Mouse (Mus musculus): ENCODE results near the gene Tnfsfm13. TPM values are rescaled to one million over a fixed set of nuclear protein-coding genes. Genes with fewer than 3 reads are reported as not detected.

The Tnfsfm13 gene
- polyA plus RNA-seq, 1 experiment from 2014 or later = 4.8 TPM

- Histone ChIP-seq H3K4me1 (peaks cover 62% of the 10 kb centered on the region), H3K4me3 (no peak overlapping the region), H3K4me2 (no peak overlapping the region), H3K9me3 (no peaks in the 10 kb centered on the region), H3K9ac (no peak overlapping the region), H3K27ac (peak overlapping the region; percentile 94), H3K36me3 (peaks cover 6% of the 10 kb centered on the region; the same call in 1 of the 2 replicates), H3K27me3 (no peaks in the 10 kb centered on the region)
- 83% methylated on average over 6 of the region's 6 CpGs for WGBS
- ATAC-seq (ENCODE audit: insufficient number of reproducible peaks, low FRiP score, low TSS enrichment, low read depth) = no peak
These were observed 11.0 kb downstream of the Tnfsfm13 start for GRCm38 (mm10) chr11:69684936-69685335.

GRCm38 (mm10) chr11:69684128-69684745, 11.7 kb downstream of the Tnfsfm13 start:
- Histone ChIP-seq H3K4me1 (peaks cover 68% of the 10 kb centered on the region), H3K9me3 (no peaks in the 10 kb centered on the region), H3K4me2 (no peak overlapping the region), H3K9ac (no peak overlapping the region), H3K36me3 (peaks cover 11% of the 10 kb centered on the region), H3K4me3 (no peak overlapping the region), H3K27me3 (no peaks in the 10 kb centered on the region), H3K27ac (peak overlapping the region; percentile 94)
- WGBS = 81% methylated on average over 12 of the region's 12 CpGs
- ATAC-seq (ENCODE audit: insufficient number of reproducible peaks, low FRiP score, low TSS enrichment, low read depth) = no peak

DNA sequence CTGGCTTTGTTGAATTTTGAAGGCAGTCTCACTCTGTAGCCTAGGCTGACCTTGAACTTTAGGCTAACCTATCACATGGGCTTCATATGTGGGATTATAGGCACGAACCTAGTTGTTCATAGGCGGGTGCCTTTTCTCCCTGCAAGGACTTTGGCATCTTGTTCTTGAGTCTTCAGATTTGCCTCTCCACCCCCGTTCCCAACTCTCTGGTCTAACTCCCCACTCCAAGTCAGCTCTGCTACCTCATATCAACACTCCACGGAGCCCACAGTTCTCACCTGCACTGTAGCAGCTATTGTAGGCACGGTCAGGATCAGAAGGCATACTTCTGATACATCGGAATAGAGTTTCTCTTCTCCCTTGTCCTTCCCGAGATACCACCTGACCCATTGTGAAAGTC, 12.3 kb downstream of the Tnfsfm13 start:
- Histone ChIP-seq H3K4me3 (no peak overlapping the region), H3K4me1 (peaks cover 72% of the 10 kb centered on the region), H3K9ac (no peak overlapping the region), H3K36me3 (peaks cover 15% of the 10 kb centered on the region), H3K9me3 (no peaks in the 10 kb centered on the region), H3K4me2 (0 out of 2 replicates have a peak overlapping the region, but pooled peaks have one; percentile 69), H3K27me3 (no peaks in the 10 kb centered on the region), H3K27ac (peak overlapping the region; percentile 94)
- 71% methylated on average over 7 of the region's 7 CpGs for WGBS
- ATAC-seq (ENCODE audit: insufficient number of reproducible peaks, low FRiP score, low TSS enrichment, low read depth) = no peak

DNA sequence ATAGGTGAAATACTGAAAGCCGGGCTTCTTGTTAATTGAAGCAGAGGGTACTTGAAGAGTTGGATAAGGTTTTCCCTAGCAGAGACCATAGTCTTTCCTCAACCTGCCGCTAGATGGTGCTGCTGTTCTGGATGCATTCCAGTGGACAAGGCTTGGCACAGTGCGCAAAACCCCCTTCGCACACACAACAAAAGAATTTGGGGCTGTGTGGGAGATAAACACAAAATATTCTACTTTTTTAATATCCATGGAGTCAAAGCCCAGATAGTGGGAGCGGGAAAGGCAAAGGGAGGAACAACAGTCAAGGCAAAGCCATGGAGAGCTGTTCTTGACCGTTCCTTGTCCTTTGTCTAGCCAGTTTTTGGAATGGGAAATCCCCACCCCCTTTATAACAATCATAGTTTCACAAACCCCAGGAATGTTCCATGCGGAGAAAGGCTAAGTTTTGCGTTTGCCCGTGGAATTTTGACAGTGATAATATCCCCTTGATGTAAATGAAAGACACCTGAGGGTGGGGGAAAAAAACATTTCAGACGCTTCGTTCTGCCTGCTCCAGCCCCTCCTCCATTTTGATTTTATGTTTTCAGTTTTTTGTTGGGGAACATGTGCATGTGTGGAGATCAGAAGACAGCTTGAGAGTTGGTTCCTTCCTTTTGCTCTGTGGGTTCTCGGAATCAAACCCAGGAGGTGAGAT, 12.9 kb downstream of the Tnfsfm13 start:
- H3K36me3 ChIP-seq = peaks cover 21% of the 10 kb centered on the region
- peak overlapping the region; percentile 79 for H3K4me3 ChIP-seq
- H3K9me3 ChIP-seq = no peaks in the 10 kb centered on the region
- H3K27ac ChIP-seq = peak overlapping the region; percentile 94
- WGBS = 8% methylated on average over 12 of the region's 12 CpGs
- H3K4me1 ChIP-seq = peaks cover 72% of the 10 kb centered on the region
- ATAC-seq (ENCODE audit: insufficient number of reproducible peaks, low FRiP score, low TSS enrichment, low read depth) = no peak
- H3K9ac ChIP-seq = 0 out of 2 replicates have a peak overlapping the region, but pooled peaks have one; percentile 4
- H3K4me2 ChIP-seq = peak overlapping the region; percentile 69
- H3K27me3 ChIP-seq = no peaks in the 10 kb centered on the region

- H3K9me3 ChIP-seq = no peaks in the 10 kb centered on the region
- H3K27me3 ChIP-seq = no peaks in the 10 kb centered on the region
- H3K4me3 ChIP-seq = peak overlapping the region; percentile 79
- peaks cover 72% of the 10 kb centered on the region for H3K4me1 ChIP-seq
- 22% methylated on average over 24 of the region's 24 CpGs for WGBS
- peak overlapping the region; percentile 69 for H3K4me2 ChIP-seq
- no peak for ATAC-seq (ENCODE audit: insufficient number of reproducible peaks, low FRiP score, low TSS enrichment, low read depth)
- H3K27ac ChIP-seq = peak overlapping the region; percentile 94
- H3K36me3 ChIP-seq = peaks cover 28% of the 10 kb centered on the region
- peak overlapping the region; percentile 85; the same call in 1 of the 2 replicates for H3K9ac ChIP-seq
These were observed 13.6 kb downstream of the Tnfsfm13 start for GRCm38 (mm10) chr11:69682209-69682839.

DNA sequence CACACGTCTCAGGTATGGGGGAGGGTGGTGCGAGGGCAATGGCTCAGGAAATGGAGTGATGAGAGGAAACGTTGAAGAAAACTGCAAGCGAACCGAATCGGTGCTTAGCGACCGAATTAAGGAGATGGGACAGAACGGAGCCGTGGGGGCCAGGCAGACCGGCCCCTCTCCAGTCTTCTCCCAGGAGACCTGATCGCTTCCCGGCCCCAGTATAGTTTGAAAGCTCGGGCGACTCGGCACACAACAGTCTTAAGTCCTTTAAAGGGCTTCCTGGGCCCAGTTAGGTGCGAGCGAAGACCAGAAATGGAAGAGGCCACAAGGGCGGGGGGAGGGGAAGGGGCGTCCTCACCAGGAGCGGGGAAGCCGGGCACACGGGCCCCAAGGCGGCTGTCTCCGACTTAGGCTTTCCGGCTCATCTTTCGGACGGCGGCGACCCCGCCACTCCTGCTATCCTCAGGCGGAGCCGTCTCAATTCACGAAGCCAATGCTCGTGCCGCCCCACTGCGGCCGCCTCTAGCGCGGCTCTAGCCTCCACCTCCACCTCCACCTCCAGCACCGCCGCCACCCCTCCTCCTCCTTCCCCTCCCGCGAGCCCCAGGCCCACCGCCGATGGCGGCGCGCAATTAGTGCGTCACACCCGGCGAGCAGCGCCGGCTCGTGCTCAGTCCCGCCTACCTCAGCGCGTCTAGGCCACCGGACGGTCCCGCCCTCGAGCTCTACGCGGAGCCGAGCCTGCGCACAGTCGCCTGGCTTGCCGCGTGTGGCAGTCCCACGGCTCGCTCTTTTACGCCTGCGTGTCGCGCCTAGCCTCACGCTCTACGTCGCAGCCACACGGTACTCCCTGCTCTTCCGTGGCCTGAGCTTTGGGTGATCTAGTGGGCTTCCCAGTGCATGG, 14.3 kb downstream of the Tnfsfm13 start, which contains the start of gene Senp3:
TSS of gene Senp3 (minus strand) at position 771 of the 895 bp plus-strand sequence.
- under 1% methylated on average over 80 of the region's 80 CpGs for WGBS
- H3K4me2 ChIP-seq = peak within 1 kb of the TSS; percentile 69
- peaks cover 35% of the 10 kb centered on the region for H3K36me3 ChIP-seq
- H3K27me3 ChIP-seq = no peaks in the 10 kb centered on the region
- peak within 1 kb of the TSS; percentile 85 for H3K9ac ChIP-seq
- peak within 1 kb of the TSS; percentile 79 for H3K4me3 ChIP-seq
- H3K27ac ChIP-seq = peak within 1 kb of the TSS; percentile 94
- ATAC-seq (ENCODE audit: insufficient number of reproducible peaks, low FRiP score, low TSS enrichment, low read depth) = peak; percentile 93
- no peaks in the 10 kb centered on the region for H3K9me3 ChIP-seq
- peaks cover 66% of the 10 kb centered on the region for H3K4me1 ChIP-seq

GRCm38 (mm10) chr11:69680136-69680855, 15.6 kb downstream of the Tnfsfm13 start:
- H3K9ac ChIP-seq = no peak overlapping the region
- 88% methylated on average over 30 of the region's 30 CpGs for WGBS

GRCm38 (mm10) chr11:69679144-69679543, 16.8 kb downstream of the Tnfsfm13 start:
- ATAC-seq (ENCODE audit: insufficient number of reproducible peaks, low FRiP score, low TSS enrichment, low read depth) = no peak
- H3K27me3 ChIP-seq = no peaks in the 10 kb centered on the region
- WGBS = no CpG with 5 or more reads among the region's 2 CpGs
- no peak overlapping the region for H3K9ac ChIP-seq
- H3K4me2 ChIP-seq = no peak overlapping the region
- H3K27ac ChIP-seq = no peak overlapping the region
- H3K36me3 ChIP-seq = peaks cover 59% of the 10 kb centered on the region
- H3K4me3 ChIP-seq = no peak overlapping the region
- H3K4me1 ChIP-seq = peaks cover 42% of the 10 kb centered on the region
- no peaks in the 10 kb centered on the region for H3K9me3 ChIP-seq

More at GRCm38 (mm10) chr11:69680136-69680855, 15.6 kb downstream of the Tnfsfm13 start:
- Histone ChIP-seq H3K27me3 (no peaks in the 10 kb centered on the region), H3K4me3 (peak overlapping the region; percentile 79), H3K36me3 (peaks cover 48% of the 10 kb centered on the region), H3K4me1 (peaks cover 53% of the 10 kb centered on the region), H3K9me3 (no peaks in the 10 kb centered on the region), H3K4me2 (peak overlapping the region; percentile 69), H3K27ac (no peak overlapping the region)
- no peak for ATAC-seq (ENCODE audit: insufficient number of reproducible peaks, low FRiP score, low TSS enrichment, low read depth)

DNA sequence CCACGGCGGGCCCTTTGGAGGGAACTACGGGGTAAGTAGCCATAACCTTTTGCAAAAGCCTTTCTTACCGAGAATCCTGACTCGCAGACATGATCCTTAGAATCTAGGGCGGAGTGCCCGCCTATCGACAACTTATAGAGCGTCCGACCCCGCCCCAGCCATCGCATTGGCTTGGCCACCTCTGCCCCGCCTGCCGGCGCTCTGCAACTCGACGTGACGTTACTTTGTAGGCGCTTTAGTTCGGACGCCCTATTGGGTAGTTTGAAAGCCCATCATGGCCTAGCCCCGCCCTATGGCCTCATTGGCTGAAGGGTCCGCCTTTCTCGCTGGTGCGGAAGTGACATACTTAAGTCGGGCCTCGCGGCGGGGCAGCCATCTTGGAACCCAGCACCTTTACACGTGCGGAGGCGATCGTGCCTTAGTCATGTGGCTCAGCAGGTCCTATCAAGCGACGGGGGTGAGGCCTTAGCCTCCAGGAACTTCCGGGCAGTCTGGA, 23.6 kb downstream of the Tnfsfm13 start, which contains the start of gene Eif4a1:
TSS of gene Eif4a1 (minus strand) at position 213 of the 496 bp plus-strand sequence.
- peak within 1 kb of the TSS; percentile 95 for H3K9ac ChIP-seq
- under 1% methylated on average over 36 of the region's 36 CpGs for WGBS

DNA sequence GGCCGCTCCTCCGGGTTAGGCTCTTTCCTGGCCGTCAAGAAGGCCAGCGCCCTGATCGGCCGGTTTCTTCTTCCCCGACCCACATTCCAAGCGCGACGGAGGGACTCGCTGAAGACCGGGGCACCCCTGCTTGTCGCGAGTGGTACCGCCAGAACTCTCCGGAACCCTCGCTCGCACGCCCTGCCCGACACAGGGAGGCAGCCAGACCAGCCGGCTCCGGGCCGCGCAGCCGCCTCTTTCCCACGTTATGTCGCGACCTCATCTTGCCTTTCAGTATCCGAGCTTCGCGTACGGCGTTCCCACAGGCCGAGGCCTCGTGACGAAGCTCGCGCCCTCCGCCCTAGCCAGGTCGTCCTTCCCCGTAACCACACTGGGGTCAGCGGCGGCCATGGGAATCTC, 24.2 kb downstream of the Tnfsfm13 start:
- Histone ChIP-seq H3K9me3 (no peaks in the 10 kb centered on the region), H3K9ac (peak overlapping the region; percentile 95), H3K4me2 (peak overlapping the region; percentile 82), H3K27ac (peak overlapping the region; percentile 98), H3K36me3 (peaks cover 73% of the 10 kb centered on the region), H3K27me3 (no peaks in the 10 kb centered on the region), H3K4me3 (peak overlapping the region; percentile 96), H3K4me1 (peaks cover 27% of the 10 kb centered on the region)
- ATAC-seq (ENCODE audit: insufficient number of reproducible peaks, low FRiP score, low TSS enrichment, low read depth) = no peak
- WGBS = 0% methylated on average over 43 of the region's 43 CpGs

More for the DNA sequence above, 23.6 kb downstream of the Tnfsfm13 start, which contains the start of gene Eif4a1:
- Histone ChIP-seq H3K36me3 (peaks cover 76% of the 10 kb centered on the region), H3K4me3 (peak within 1 kb of the TSS; percentile 96), H3K4me2 (peak within 1 kb of the TSS; percentile 82), H3K27me3 (no peaks in the 10 kb centered on the region), H3K4me1 (peaks cover 27% of the 10 kb centered on the region), H3K9me3 (no peaks in the 10 kb centered on the region), H3K27ac (peak within 1 kb of the TSS; percentile 98)
- ATAC-seq (ENCODE audit: insufficient number of reproducible peaks, low FRiP score, low TSS enrichment, low read depth) = peak; percentile 98
